Mouse (Mus musculus): ENCODE measurements around the gene Hcn1.

Hcn1 gene

GRCm38 (mm10) chr13:118023381-118023780 lies 421.3 kb downstream of the Hcn1 start:
- in situ Hi-C loops (cut with MseI, MboI), result no loop called here

GRCm38 (mm10) chr13:118026510-118026909 lies 424.4 kb downstream of the Hcn1 start:
- in situ Hi-C loops (cut with MseI, MboI), result no loop called here

GRCm38 (mm10) chr13:118027868-118028267 lies 425.7 kb downstream of the Hcn1 start:
- in situ Hi-C loops (cut with MseI, MboI), result no loop called here

GRCm38 (mm10) chr13:118028662-118029061 lies 426.5 kb downstream of the Hcn1 start:
- in situ Hi-C loops (cut with MseI, MboI), result no loop called here

GRCm38 (mm10) chr13:118029579-118029978 lies 427.5 kb downstream of the Hcn1 start:
- in situ Hi-C loops (cut with MseI, MboI), result no loop called here

GRCm38 (mm10) chr13:118035598-118035997 lies 433.5 kb downstream of the Hcn1 start:
- in situ Hi-C loops (cut with MseI, MboI), result no loop called here

Measured in mouse trophoblast stem cell (cell line).